Mouse (Mus musculus) hindbrain, embryonic 13.5 days (tissue): ENCODE results near the gene Plekhg4. TPM values are rescaled to one million over a fixed set of nuclear protein-coding genes. Genes with fewer than 3 reads are reported as not detected.

ENCODE experiments used
- ATAC-seq: fragments of 200-750 bp; cut with Nextera tagmentation; 2 replicates; pipeline ENCODE4 v1.8.0; 2017; ENCODE audit warnings: moderate TSS enrichment; ENCODE audit not compliant: low FRiP score
- H3K27ac ChIP-seq: fragments of 300-500 bp; sonication (generic); 2 replicates; pipeline ENCODE4 v1.5.1; 2015; ENCODE audit warnings: inconsistent platforms, mild to moderate bottlenecking, moderate library complexity
- H3K27me3 ChIP-seq: fragments of 300-500 bp; sonication (generic); 2 replicates; pipeline ENCODE4 v1.6.1; 2015; ENCODE audit warnings: mild to moderate bottlenecking, inconsistent platforms
- H3K36me3 ChIP-seq: fragments of 300-500 bp; sonication (generic); 2 replicates; pipeline ENCODE4 v1.6.1; 2015; ENCODE audit warnings: mild to moderate bottlenecking, inconsistent platforms
- H3K4me1 ChIP-seq: fragments of 300-500 bp; sonication (generic); replicated peaks from 2 replicates; pipeline ENCODE4 v1.6.1; 2015; ENCODE audit warnings: inconsistent platforms
- H3K4me2 ChIP-seq: fragments of 300-500 bp; sonication (generic); 2 replicates; pipeline ENCODE4 v1.6.1; 2015; ENCODE audit warnings: inconsistent platforms, mild to moderate bottlenecking, moderate library complexity
- H3K4me3 ChIP-seq: fragments of 300-500 bp; sonication (generic); 2 replicates; pipeline ENCODE4 v1.5.1; 2015; ENCODE audit warnings: mild to moderate bottlenecking, inconsistent platforms
- H3K9ac ChIP-seq: fragments of 300-500 bp; sonication (generic); 2 replicates; pipeline ENCODE4 v1.6.1; 2015; ENCODE audit warnings: mild to moderate bottlenecking, inconsistent platforms
- H3K9me3 ChIP-seq: fragments of 300-500 bp; sonication (generic); 2 replicates; pipeline ENCODE4 v1.6.1; 2016; ENCODE audit warnings: inconsistent platforms
- WGBS: fragments of 180-500 bp; shearing (Covaris S2); methylation state at CpG from one replicate; pipeline ENCODE4 v1.1.7; 2015; 5-methylcytosine and 5-hydroxymethylcytosine counted together
- polyA plus RNA-seq: library from polyadenylated mRNA; unstranded; fragments of >200 nt; fragmentation: Nextera tagmentation; extraction: Ambion mirVana; gene quantifications from 2 replicates; pipeline ENCODE4 v1.2.1, GENCODE M21; 2015

Plekhg4 gene
- polyA plus RNA-seq, 1 experiment from 2014 or later: 1.6 TPM

DNA sequence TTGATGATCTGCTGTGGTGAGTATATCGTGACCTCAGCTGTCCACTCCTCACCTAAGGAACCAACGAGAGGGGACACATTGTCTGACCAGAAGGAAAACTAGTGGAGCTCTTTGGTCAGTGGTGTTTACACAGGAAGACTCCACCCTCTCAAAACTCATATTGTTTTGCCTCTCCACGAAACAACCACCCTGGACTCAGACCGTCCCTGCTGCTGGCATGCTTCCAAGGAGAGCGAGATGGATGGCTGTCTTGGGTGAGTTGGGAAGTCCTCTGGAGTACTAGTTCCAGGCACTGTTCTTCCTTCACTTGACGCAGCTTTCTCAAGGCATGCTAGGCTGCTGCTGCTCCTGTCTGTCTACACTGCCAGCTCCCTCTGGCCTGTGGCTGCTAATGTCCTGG, 16.0 kb downstream of the Plekhg4 start:
- no peaks in the 10 kb centered on the region for H3K36me3 ChIP-seq
- no peak overlapping the region for H3K9ac ChIP-seq
- H3K9me3 ChIP-seq: no peaks in the 10 kb centered on the region
- no peaks in the 10 kb centered on the region for H3K27me3 ChIP-seq
- H3K4me1 ChIP-seq: no peaks in the 10 kb centered on the region
- H3K4me3 ChIP-seq: no peak overlapping the region
- no peak for ATAC-seq
- 79% methylated on average over 6 of the region's 6 CpGs for WGBS
- no peak overlapping the region for H3K4me2 ChIP-seq
- no peak overlapping the region for H3K27ac ChIP-seq

- Histone ChIP-seq H3K27me3 (no peaks in the 10 kb centered on the region), H3K9ac (no peak overlapping the region), H3K27ac (no peak overlapping the region), H3K4me3 (no peak overlapping the region), H3K4me2 (no peak overlapping the region), H3K9me3 (no peaks in the 10 kb centered on the region), H3K36me3 (no peaks in the 10 kb centered on the region), H3K4me1 (peaks cover 4% of the 10 kb centered on the region)
- no peak for ATAC-seq
- WGBS: 86% methylated on average over 12 of the region's 12 CpGs
These were observed 20.2 kb downstream of the Plekhg4 start for GRCm38 (mm10) chr8:105393089-105393787.

DNA sequence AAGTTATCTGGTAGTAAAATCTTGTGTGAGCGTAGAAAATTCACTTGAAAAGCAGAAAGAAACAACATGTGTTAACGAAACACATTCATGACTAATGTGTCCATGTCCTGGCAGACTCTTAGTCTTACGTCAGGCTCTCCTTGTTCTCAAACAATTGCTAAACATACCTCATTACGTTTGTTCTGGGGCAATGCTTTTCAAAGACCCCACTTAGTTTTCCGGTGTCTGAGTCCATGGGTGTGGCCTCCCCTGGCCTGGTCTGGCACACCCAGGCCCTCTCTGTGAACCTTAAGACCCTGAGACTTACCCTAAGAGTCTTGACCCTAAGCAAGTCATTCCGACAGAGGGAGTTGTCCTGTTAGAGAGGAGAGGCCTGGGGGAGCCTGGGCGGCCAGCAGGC, 20.8 kb downstream of the Plekhg4 start:
- H3K4me3 ChIP-seq: no peak overlapping the region
- H3K4me1 ChIP-seq: peaks cover 8% of the 10 kb centered on the region
- 61% methylated on average over 7 of the region's 7 CpGs for WGBS
- H3K4me2 ChIP-seq: no peak overlapping the region
- no peak for ATAC-seq
- H3K9ac ChIP-seq: no peak overlapping the region
- no peaks in the 10 kb centered on the region for H3K36me3 ChIP-seq
- H3K27me3 ChIP-seq: no peaks in the 10 kb centered on the region
- H3K9me3 ChIP-seq: no peaks in the 10 kb centered on the region
- no peak overlapping the region for H3K27ac ChIP-seq

DNA sequence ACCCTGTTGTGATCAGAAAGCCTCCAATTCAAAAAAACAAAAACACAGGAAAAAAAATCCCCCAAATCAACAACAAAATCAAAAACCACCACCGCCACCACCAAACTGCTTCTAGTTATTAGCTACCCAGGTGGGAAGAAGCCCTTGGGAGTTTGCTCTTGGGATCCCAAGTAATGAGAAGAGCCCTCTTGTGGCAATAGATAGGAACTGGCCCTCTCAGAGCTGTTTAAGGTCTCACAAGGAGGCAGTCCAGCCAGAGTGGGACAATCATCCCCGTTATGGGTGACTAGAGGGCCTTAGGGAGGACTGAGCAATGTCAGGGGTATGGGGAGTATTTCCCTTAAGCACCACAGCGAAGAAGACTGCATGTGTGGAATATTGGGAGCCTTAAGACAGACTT, 24.7 kb downstream of the Plekhg4 start:
- Histone ChIP-seq H3K27me3 (no peaks in the 10 kb centered on the region), H3K9me3 (no peaks in the 10 kb centered on the region), H3K4me3 (no peak overlapping the region), H3K9ac (no peak overlapping the region), H3K36me3 (no peaks in the 10 kb centered on the region), H3K4me2 (no peak overlapping the region), H3K4me1 (peaks cover 8% of the 10 kb centered on the region), H3K27ac (no peak overlapping the region)
- no peak for ATAC-seq
- WGBS: 52% methylated on average over 3 of the region's 3 CpGs

GRCm38 (mm10) chr8:105400016-105400415, 26.9 kb downstream of the Plekhg4 start:
- WGBS: 88% methylated on average over 5 of the region's 5 CpGs
- Histone ChIP-seq H3K9ac (no peak overlapping the region), H3K4me3 (no peak overlapping the region), H3K4me2 (no peak overlapping the region), H3K27ac (no peak overlapping the region), H3K27me3 (no peaks in the 10 kb centered on the region), H3K4me1 (peaks cover 8% of the 10 kb centered on the region), H3K36me3 (no peaks in the 10 kb centered on the region), H3K9me3 (no peaks in the 10 kb centered on the region)
- ATAC-seq: no peak

DNA sequence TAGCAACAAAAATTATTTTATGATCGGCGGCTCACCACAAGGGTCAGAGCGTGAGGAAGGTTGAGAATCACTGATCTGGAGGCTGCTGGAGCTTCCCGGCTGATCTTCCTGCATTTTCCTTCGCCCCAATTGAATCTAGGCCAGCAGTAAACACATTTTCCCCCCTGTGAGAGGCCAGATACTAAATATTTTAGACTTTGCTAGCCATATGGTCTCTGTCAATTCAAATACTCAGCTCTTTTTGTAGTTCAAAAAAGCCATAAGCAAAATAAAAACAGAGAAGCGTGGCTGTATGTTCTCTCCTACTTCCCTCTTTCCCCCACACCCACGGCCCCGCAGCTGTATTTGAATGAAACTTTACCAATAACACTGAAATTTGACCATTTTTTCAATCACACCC, 30.4 kb downstream of the Plekhg4 start:
- Histone ChIP-seq H3K9ac (no peak overlapping the region), H3K27me3 (no peaks in the 10 kb centered on the region), H3K36me3 (no peaks in the 10 kb centered on the region), H3K4me1 (peaks cover under 1% of the 10 kb centered on the region; the same call in 1 of the 2 replicates), H3K4me3 (no peak overlapping the region), H3K9me3 (no peaks in the 10 kb centered on the region), H3K4me2 (no peak overlapping the region), H3K27ac (no peak overlapping the region)
- 94% methylated on average over 8 of the region's 8 CpGs for whole genome bisulfite sequencing
- ATAC-seq: no peak

- Histone ChIP-seq H3K9ac (no peak overlapping the region), H3K4me3 (no peak overlapping the region), H3K27ac (no peak overlapping the region), H3K9me3 (no peaks in the 10 kb centered on the region), H3K4me1 (no peaks in the 10 kb centered on the region), H3K36me3 (no peaks in the 10 kb centered on the region), H3K27me3 (no peaks in the 10 kb centered on the region), H3K4me2 (no peak overlapping the region)
- no peak for ATAC-seq
- WGBS: 45% methylated on average over 1 of the region's 1 CpGs
These were observed 31.4 kb downstream of the Plekhg4 start for GRCm38 (mm10) chr8:105404496-105404895.

GRCm38 (mm10) chr8:105406416-105406815, 33.3 kb downstream of the Plekhg4 start:
- Histone ChIP-seq H3K4me3 (no peak overlapping the region), H3K36me3 (no peaks in the 10 kb centered on the region), H3K4me1 (no peaks in the 10 kb centered on the region), H3K4me2 (no peak overlapping the region), H3K27me3 (no peaks in the 10 kb centered on the region), H3K27ac (no peak overlapping the region), H3K9ac (no peak overlapping the region), H3K9me3 (no peaks in the 10 kb centered on the region)
- WGBS: 80% methylated on average over 10 of the region's 10 CpGs
- no peak for ATAC-seq

DNA sequence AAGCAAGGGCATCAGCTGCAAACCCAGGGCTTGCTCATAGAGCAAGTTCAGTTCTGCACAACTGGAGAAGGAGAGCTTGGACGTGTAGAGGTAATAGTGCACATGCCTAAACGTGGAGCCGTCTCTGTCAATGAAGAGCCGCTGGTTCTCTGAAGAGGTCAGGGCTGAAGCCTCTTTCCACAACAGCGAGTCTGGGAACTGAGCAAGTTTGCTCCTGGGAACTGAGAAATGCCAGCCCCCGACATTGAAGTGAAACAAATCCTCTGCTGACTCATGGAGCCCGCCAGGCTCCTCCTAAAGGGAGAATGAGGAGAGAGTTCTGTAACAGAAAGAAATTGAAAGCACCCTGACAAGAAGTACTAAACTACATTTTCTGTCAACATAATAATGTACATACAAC, 35.3 kb downstream of the Plekhg4 start:
- H3K4me1 ChIP-seq: peaks cover 3% of the 10 kb centered on the region
- no peaks in the 10 kb centered on the region for H3K9me3 ChIP-seq
- H3K27me3 ChIP-seq: peaks cover 7% of the 10 kb centered on the region; the same call in 1 of the 2 replicates
- 65% methylated on average over 7 of the region's 7 CpGs for WGBS
- H3K27ac ChIP-seq: no peak overlapping the region
- no peak overlapping the region for H3K4me2 ChIP-seq
- no peak overlapping the region for H3K4me3 ChIP-seq
- H3K36me3 ChIP-seq: no peaks in the 10 kb centered on the region
- no peak overlapping the region for H3K9ac ChIP-seq
- no peak for ATAC-seq

DNA sequence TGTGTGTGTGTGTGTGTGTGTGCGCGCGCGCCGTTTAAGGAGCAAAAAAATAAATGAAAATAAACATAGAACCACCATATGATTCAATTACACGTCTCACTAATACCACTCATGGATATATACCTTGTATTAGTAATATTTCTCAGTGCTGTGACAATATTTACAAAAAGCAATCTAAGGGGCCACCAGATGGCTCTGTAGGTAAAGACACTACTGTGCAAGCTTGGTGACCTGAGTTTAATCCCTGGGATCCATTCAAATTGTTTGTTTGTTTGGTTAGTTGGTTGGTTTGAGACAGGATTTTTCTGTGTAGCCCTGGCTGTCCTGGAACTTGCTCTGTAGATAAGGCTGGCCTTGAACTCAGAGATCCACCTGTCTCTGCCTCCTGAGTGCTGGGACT, 36.9 kb downstream of the Plekhg4 start:
- WGBS: 93% methylated on average over 6 of the region's 6 CpGs
- Histone ChIP-seq H3K9me3 (no peaks in the 10 kb centered on the region), H3K27ac (no peak overlapping the region), H3K9ac (no peak overlapping the region), H3K4me3 (no peak overlapping the region), H3K27me3 (peaks cover 18% of the 10 kb centered on the region), H3K36me3 (no peaks in the 10 kb centered on the region), H3K4me2 (no peak overlapping the region), H3K4me1 (peaks cover 8% of the 10 kb centered on the region)
- ATAC-seq: no peak

- Histone ChIP-seq H3K36me3 (no peaks in the 10 kb centered on the region), H3K4me3 (peak within 1 kb of the TSS; percentile 36), H3K9me3 (no peaks in the 10 kb centered on the region), H3K27me3 (peaks cover 18% of the 10 kb centered on the region), H3K4me1 (peaks cover 8% of the 10 kb centered on the region), H3K27ac (no peak within 1 kb of the TSS), H3K4me2 (peak within 1 kb of the TSS; percentile 62), H3K9ac (no peak within 1 kb of the TSS)
- WGBS: 1% methylated on average over 33 of the region's 34 CpGs
- ATAC-seq: peak; percentile 68
These were observed 40.3 kb downstream of the Plekhg4 start, which contains the start of the genes Kctd19 and Lrrc36 for GRCm38 (mm10) chr8:105413391-105413790. Kctd19 (minus strand) TSS chr8:105413502. Lrrc36 (plus strand) TSS chr8:105413571.

GRCm38 (mm10) chr8:105418992-105419391, 45.9 kb downstream of the Plekhg4 start:
- WGBS: 80% methylated on average over 2 of the region's 2 CpGs
- H3K9ac ChIP-seq: no peak overlapping the region
- no peak for ATAC-seq

GRCm38 (mm10) chr8:105419800-105420199, 46.7 kb downstream of the Plekhg4 start:
- Histone ChIP-seq H3K9me3 (no peaks in the 10 kb centered on the region), H3K9ac (no peak overlapping the region), H3K36me3 (no peaks in the 10 kb centered on the region), H3K4me3 (no peak overlapping the region), H3K4me2 (no peak overlapping the region), H3K27me3 (no peaks in the 10 kb centered on the region), H3K4me1 (no peaks in the 10 kb centered on the region), H3K27ac (no peak overlapping the region)
- WGBS: 95% methylated on average over 4 of the region's 4 CpGs
- no peak for ATAC-seq

More at GRCm38 (mm10) chr8:105418992-105419391, 45.9 kb downstream of the Plekhg4 start:
- Histone ChIP-seq H3K4me2 (no peak overlapping the region), H3K27me3 (peaks cover 4% of the 10 kb centered on the region), H3K4me1 (no peaks in the 10 kb centered on the region; the same call in 1 of the 2 replicates), H3K9me3 (no peaks in the 10 kb centered on the region), H3K36me3 (no peaks in the 10 kb centered on the region), H3K4me3 (no peak overlapping the region), H3K27ac (no peak overlapping the region)
